Mouse (Mus musculus): ENCODE results near the gene Ppp4r3b. TPM values are rescaled to one million over a fixed set of nuclear protein-coding genes. Genes with fewer than 3 reads are reported as not detected.
A peak's percentile ranks its signal among the peaks of the same experiment; 100 is the strongest.

Ppp4r3b gene
- polyA plus RNA-seq, 2 experiments: 10.1 to 35.0 TPM

DNA sequence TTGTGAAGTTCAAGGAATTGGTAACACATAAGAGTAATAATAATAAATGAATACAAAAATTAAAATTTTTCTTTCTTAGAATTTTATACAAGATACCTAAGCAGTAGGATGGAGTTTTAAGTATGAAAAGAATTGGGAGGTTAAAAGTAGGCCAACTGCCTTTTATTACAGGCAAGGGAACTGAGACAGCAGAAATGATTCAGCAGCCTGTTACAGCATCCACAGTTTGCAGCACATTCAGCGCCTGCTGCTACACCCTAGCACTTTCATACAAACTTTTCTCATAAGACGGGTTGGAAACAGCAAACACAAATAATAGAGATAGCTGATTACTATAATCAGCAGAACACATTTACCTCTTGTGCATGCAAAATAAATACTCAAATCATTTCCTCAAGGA is 37.1 kb downstream of the Ppp4r3b start:
- WGBS (ENCODE audit: insufficient replicate concordance): 78% methylated on average over 2 of the region's 2 CpGs
- ATAC-seq (ENCODE audit: insufficient read depth): no peak
- Histone ChIP-seq H3K27me3 (ENCODE audit: control insufficient read depth, insufficient read depth, low read length) (no peaks in the 10 kb centered on the region), H3K4me3 (ENCODE audit: insufficient read depth in 1 of 2, low read depth in 2 of 2, low read length in 2 of 2) (no peak overlapping the region), H3K27ac (no peak overlapping the region), H3K9ac (replicated peaks) (no peak overlapping the region), H3K36me3 (replicated peaks; ENCODE audit: control insufficient read depth, insufficient read depth, low read depth) (peaks cover 29% of the 10 kb centered on the region), H3K9me3 (ENCODE audit: control insufficient read depth, low read length) (no peaks in the 10 kb centered on the region), H3K4me2 (ENCODE audit: low read depth) (no peak overlapping the region), H3K4me1 (replicated peaks; ENCODE audit: control insufficient read depth in 2 of 2, insufficient read depth in 2 of 2, low read length in 1 of 2) (no peaks in the 10 kb centered on the region)
- no peak for DNase-seq (ENCODE audit: low read depth in 3 of 3, low spot score in 3 of 3)
- TF ChIP-seq CTCF (IDR thresholded peaks at IDR 0.05; ENCODE audit: low read depth) (no peak), EP300 (IDR thresholded peaks at IDR 0.05; ENCODE audit: low read depth) (no peak)

DNA sequence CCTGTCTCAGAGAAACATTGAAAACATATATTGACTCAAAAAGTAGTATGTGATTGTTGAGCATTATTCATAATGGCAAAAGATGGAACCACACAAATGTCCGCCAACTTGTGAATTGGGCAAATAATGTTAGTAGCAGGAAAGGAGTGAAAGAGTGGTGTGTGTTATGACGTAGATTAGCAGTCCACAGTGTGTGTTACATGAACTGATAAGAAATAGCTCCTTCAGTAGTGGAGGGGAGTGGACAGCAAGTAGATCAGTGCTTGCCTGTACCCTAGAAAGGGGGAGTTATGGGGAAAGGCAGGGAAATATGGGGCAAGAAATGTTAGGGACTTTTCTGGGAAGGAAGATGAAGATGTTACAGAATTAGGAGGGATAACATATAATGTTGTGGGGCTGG is 43.5 kb downstream of the Ppp4r3b start:
- TF ChIP-seq CTCF (IDR thresholded peaks at IDR 0.05; ENCODE audit: low read depth) (no peak), EP300 (IDR thresholded peaks at IDR 0.05; ENCODE audit: low read depth) (no peak)
- peak; percentile 76; the same call in 1 of the 2 replicates for ATAC-seq (ENCODE audit: insufficient read depth)

DNA sequence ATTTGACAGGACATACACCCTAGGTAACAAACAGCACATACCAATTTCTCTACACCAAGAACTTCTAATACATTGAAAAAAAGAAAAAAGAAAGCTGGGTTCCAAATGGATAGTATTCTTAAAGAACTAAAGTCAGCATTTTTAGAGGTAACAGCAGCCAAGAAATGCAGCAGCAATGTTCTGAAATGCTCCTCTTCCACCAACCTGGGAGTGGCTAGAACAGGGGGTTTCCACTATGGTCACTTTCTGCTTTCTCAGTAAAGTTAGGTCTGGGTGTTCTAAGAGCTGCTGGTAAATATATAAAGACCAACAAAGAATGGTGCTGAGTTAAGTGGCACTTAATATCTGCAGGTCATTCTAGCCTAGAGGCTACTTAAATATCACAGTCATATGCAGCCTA is 46.4 kb downstream of the Ppp4r3b start:
- Histone ChIP-seq H3K4me3 (ENCODE audit: insufficient read depth in 1 of 2, low read depth in 2 of 2, low read length in 2 of 2) (no peak overlapping the region), H3K36me3 (replicated peaks; ENCODE audit: control insufficient read depth, insufficient read depth, low read depth) (peaks cover 59% of the 10 kb centered on the region), H3K4me1 (replicated peaks; ENCODE audit: control insufficient read depth in 2 of 2, insufficient read depth in 2 of 2, low read length in 1 of 2) (peaks cover 4 to 5% of the 10 kb centered on the region in 2 experiments; a peak in 3 of 4 replicates), H3K9ac (replicated peaks) (no peak overlapping the region), H3K4me2 (ENCODE audit: low read depth) (no peak overlapping the region), H3K9me3 (ENCODE audit: control insufficient read depth, low read length) (no peaks in the 10 kb centered on the region), H3K27ac (no peak overlapping the region), H3K27me3 (ENCODE audit: control insufficient read depth, insufficient read depth, low read length) (no peaks in the 10 kb centered on the region)
- ATAC-seq (ENCODE audit: insufficient read depth): no peak
- DNase-seq (ENCODE audit: low read depth in 3 of 3, low spot score in 3 of 3): no peak
- TF ChIP-seq CTCF (IDR thresholded peaks at IDR 0.05; ENCODE audit: low read depth) (no peak), EP300 (IDR thresholded peaks at IDR 0.05; ENCODE audit: low read depth) (no peak)

More for the DNA sequence above, 43.5 kb downstream of the Ppp4r3b start:
- WGBS (ENCODE audit: insufficient replicate concordance): 31% methylated on average over 2 of the region's 2 CpGs
- Histone ChIP-seq H3K9ac (replicated peaks) (no peak overlapping the region), H3K36me3 (replicated peaks; ENCODE audit: control insufficient read depth, insufficient read depth, low read depth) (peaks cover 57% of the 10 kb centered on the region), H3K9me3 (ENCODE audit: control insufficient read depth, low read length) (no peaks in the 10 kb centered on the region), H3K4me3 (ENCODE audit: insufficient read depth in 1 of 2, low read depth in 2 of 2, low read length in 2 of 2) (no peak overlapping the region), H3K4me1 (replicated peaks; ENCODE audit: control insufficient read depth in 2 of 2, insufficient read depth in 2 of 2, low read length in 1 of 2) (peaks cover 4 to 5% of the 10 kb centered on the region in 2 experiments; a peak in 3 of 4 replicates), H3K27me3 (ENCODE audit: control insufficient read depth, insufficient read depth, low read length) (no peaks in the 10 kb centered on the region), H3K4me2 (ENCODE audit: low read depth) (no peak overlapping the region), H3K27ac (no peak overlapping the region)
- DNase-seq (ENCODE audit: low read depth in 3 of 3, low spot score in 3 of 3): no peak

DNA sequence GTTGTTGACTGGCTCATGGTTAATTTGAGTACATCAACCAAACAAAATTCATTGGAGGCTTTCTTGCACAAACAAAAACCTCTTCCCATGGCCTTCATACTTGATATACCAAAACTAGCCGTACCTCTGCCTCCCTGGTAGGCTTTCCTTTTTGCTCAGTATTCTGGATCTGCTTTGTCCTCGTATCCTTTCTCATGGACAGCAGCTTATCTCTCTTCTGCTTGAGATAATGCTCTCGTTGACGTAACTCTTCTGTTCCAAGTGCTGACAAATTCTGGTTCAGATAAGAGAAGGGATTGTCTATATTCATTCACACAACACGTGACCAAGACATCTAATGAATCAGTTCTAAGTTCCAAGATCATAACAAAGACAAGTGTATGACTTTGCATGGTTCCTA is 49.6 kb downstream of the Ppp4r3b start:
- Histone ChIP-seq H3K27me3 (ENCODE audit: control insufficient read depth, insufficient read depth, low read length) (no peaks in the 10 kb centered on the region), H3K9ac (replicated peaks) (no peak overlapping the region), H3K4me2 (ENCODE audit: low read depth) (no peak overlapping the region), H3K36me3 (replicated peaks; ENCODE audit: control insufficient read depth, insufficient read depth, low read depth) (peaks cover 46% of the 10 kb centered on the region), H3K9me3 (ENCODE audit: control insufficient read depth, low read length) (no peaks in the 10 kb centered on the region), H3K27ac (no peak overlapping the region), H3K4me3 (ENCODE audit: insufficient read depth in 1 of 2, low read depth in 2 of 2, low read length in 2 of 2) (no peak overlapping the region), H3K4me1 (replicated peaks; ENCODE audit: control insufficient read depth in 2 of 2, insufficient read depth in 2 of 2, low read length in 1 of 2) (no peaks in the 10 kb centered on the region)
- no peak for ATAC-seq (ENCODE audit: insufficient read depth)
- no peak for DNase-seq (ENCODE audit: low read depth in 3 of 3, low spot score in 3 of 3)
- TF ChIP-seq CTCF (IDR thresholded peaks at IDR 0.05; ENCODE audit: low read depth) (no peak), EP300 (IDR thresholded peaks at IDR 0.05; ENCODE audit: low read depth) (no peak)
- WGBS (ENCODE audit: insufficient replicate concordance): 33% methylated on average over 5 of the region's 5 CpGs

GRCm38 (mm10) chr11:29224754-29225153 is 52.1 kb downstream of the Ppp4r3b start:
- Histone ChIP-seq H3K36me3 (replicated peaks; ENCODE audit: control insufficient read depth, insufficient read depth, low read depth) (peaks cover 41% of the 10 kb centered on the region), H3K27ac (no peak overlapping the region), H3K4me2 (ENCODE audit: low read depth) (no peak overlapping the region), H3K4me3 (ENCODE audit: insufficient read depth in 1 of 2, low read depth in 2 of 2, low read length in 2 of 2) (no peak overlapping the region), H3K27me3 (ENCODE audit: control insufficient read depth, insufficient read depth, low read length) (no peaks in the 10 kb centered on the region), H3K9me3 (ENCODE audit: control insufficient read depth, low read length) (no peaks in the 10 kb centered on the region), H3K4me1 (replicated peaks; ENCODE audit: control insufficient read depth in 2 of 2, insufficient read depth in 2 of 2, low read length in 1 of 2) (no peaks in the 10 kb centered on the region), H3K9ac (replicated peaks) (no peak overlapping the region)
- DNase-seq (ENCODE audit: low read depth in 3 of 3, low spot score in 3 of 3) (no peak), ATAC-seq (ENCODE audit: insufficient read depth) (no peak)
- WGBS (ENCODE audit: insufficient replicate concordance): 87% methylated on average over 2 of the region's 2 CpGs
- no peak for TF ChIP-seq EP300 (IDR thresholded peaks at IDR 0.05; ENCODE audit: low read depth)
- no peak for TF ChIP-seq CTCF (IDR thresholded peaks at IDR 0.05; ENCODE audit: low read depth)

Data from liver, embryonic 14.5 days (tissue).